Mouse (Mus musculus) small intestine, adult 2 months (tissue): ENCODE results near the gene Rfx1. TPM values are rescaled to one million over a fixed set of nuclear protein-coding genes. Genes with fewer than 3 reads are reported as not detected.

Source experiments
- H3K27ac ChIP-seq: fragments of 200-500 bp; 2 replicates; pipeline ENCODE4 v1.5.1; 2012; ENCODE audit warnings: low read depth, low read length, control low read depth, inconsistent platforms; ENCODE audit not compliant: insufficient read depth
- H3K27me3 ChIP-seq: fragments of 200-500 bp; 2 replicates; pipeline ENCODE4 v1.6.1; 2012; ENCODE audit warnings: mild to moderate bottlenecking, moderate library complexity, low read length, inconsistent platforms; ENCODE audit not compliant: control insufficient read depth, insufficient read depth
- H3K36me3 ChIP-seq: fragments of 200-500 bp; 2 replicates; pipeline ENCODE4 v1.6.1; 2012; ENCODE audit warnings: mild to moderate bottlenecking, low read length, control low read depth, inconsistent platforms; ENCODE audit not compliant: control insufficient read depth, insufficient read depth
- H3K4me1 ChIP-seq: fragments of 200-500 bp; 2 replicates; pipeline ENCODE4 v1.6.1; 2012; ENCODE audit warnings: low read length, inconsistent platforms, mixed read lengths; ENCODE audit not compliant: control insufficient read depth, insufficient read depth, insufficient read length
- H3K4me3 ChIP-seq: fragments of 200-500 bp; 2 replicates; pipeline ENCODE4 v1.5.1; 2012; ENCODE audit warnings: low read depth, mild to moderate bottlenecking, control low read depth, inconsistent platforms, low read length, moderate library complexity
- CTCF ChIP-seq: fragments of 200-500 bp; IDR thresholded peaks from 2 replicates; pipeline ENCODE4 v1.5.1; 2012; ENCODE audit warnings: low read depth, mild to moderate bottlenecking, control low read depth, inconsistent platforms, low read length, moderate library complexity, mixed read lengths; ENCODE audit not compliant: insufficient replicate concordance, insufficient read length; ENCODE audit errors: extremely low read depth
- POLR2A ChIP-seq: fragments of 200-500 bp; IDR thresholded peaks from 2 replicates; pipeline ENCODE4 v1.6.1; 2012; ENCODE audit warnings: low read depth, mild to moderate bottlenecking, control low read depth, inconsistent platforms, low read length, moderate library complexity
- WGBS: fragments of 180-500 bp; shearing (Covaris S2); methylation state at CpG from one replicate; pipeline ENCODE4 v1.1.7; 2018; 5-methylcytosine and 5-hydroxymethylcytosine counted together
- polyA plus RNA-seq: library from polyadenylated mRNA; depleted of rRNA; stranded (reverse); fragments of >200 nt; gene quantifications from 2 replicates; pipeline ENCODE4 v1.2.3, GENCODE M21; 2012

Gene Rfx1
- polyA plus RNA-seq, 1 experiment: 42.2 TPM

- no peak for TF ChIP-seq POLR2A
- TF ChIP-seq CTCF: no peak
- Histone ChIP-seq H3K27me3 (no peaks in the 10 kb centered on the region), H3K36me3 (no peaks in the 10 kb centered on the region), H3K4me3 (no peak overlapping the region), H3K27ac (peak overlapping the region; percentile 72), H3K4me1 (peaks cover 27% of the 10 kb centered on the region)
- WGBS: 51% methylated on average over 12 of the region's 12 CpGs
These were observed 1.8 kb downstream of the Rfx1 start for GRCm38 (mm10) chr8:84068316-84069035.

GRCm38 (mm10) chr8:84069169-84069568 is 2.5 kb downstream of the Rfx1 start:
- WGBS: 9% methylated on average over 1 of the region's 1 CpGs
- Histone ChIP-seq H3K4me3 (0 out of 2 replicates have a peak overlapping the region, but pooled peaks have one; percentile 1), H3K36me3 (no peaks in the 10 kb centered on the region), H3K4me1 (peaks cover 27% of the 10 kb centered on the region), H3K27me3 (no peaks in the 10 kb centered on the region), H3K27ac (peak overlapping the region; percentile 72)
- TF ChIP-seq CTCF (no peak), POLR2A (no peak)

DNA sequence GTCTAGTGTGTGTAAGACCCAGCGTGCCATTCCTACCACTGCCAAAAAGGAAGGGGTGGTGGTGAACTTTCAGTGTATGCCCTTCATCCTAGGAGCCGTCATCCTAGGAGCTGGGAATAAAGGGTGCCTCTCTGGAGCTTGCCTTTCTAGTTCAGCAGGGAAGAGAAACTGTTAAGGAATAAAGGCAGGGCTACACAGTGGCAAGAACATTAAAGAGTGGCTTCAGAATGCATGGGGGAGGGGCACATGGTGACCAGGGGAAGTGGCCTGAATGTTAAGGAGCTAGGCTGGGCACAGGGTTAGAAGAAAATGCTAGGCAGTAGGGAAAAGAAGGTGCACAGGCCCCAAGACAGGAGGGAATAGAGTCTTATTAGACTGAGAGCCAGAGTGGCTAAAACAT is 3.1 kb downstream of the Rfx1 start:
- H3K27me3 ChIP-seq: no peaks in the 10 kb centered on the region
- TF ChIP-seq CTCF (no peak), POLR2A (no peak)
- H3K4me3 ChIP-seq: no peak overlapping the region
- WGBS: 54% methylated on average over 2 of the region's 2 CpGs
- peaks cover 27% of the 10 kb centered on the region for H3K4me1 ChIP-seq
- H3K27ac ChIP-seq: peak overlapping the region; percentile 52
- no peaks in the 10 kb centered on the region for H3K36me3 ChIP-seq

DNA sequence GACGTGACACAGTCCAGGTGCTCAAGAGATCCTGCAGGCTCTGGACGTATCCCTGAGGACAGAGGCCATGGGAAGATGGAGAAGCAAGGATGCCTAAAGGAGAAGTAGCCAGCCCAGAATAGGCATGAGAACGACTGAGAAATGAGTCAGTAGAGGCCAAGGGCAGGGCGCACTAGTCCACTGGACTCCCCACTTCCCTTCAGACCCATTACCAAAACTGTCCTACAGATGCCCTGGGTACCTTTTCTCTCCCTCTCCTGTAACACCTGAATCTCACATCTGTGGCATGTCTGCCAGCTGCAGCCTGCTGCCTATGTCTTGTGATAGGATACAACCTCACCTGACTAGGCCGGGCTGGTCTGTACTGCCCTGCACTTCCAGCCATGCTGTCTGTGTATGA is 3.6 kb downstream of the Rfx1 start:
- Histone ChIP-seq H3K4me3 (no peak overlapping the region), H3K4me1 (peaks cover 27% of the 10 kb centered on the region), H3K27ac (no peak overlapping the region), H3K36me3 (no peaks in the 10 kb centered on the region), H3K27me3 (no peaks in the 10 kb centered on the region)
- whole genome bisulfite sequencing: 80% methylated on average over 5 of the region's 5 CpGs
- TF ChIP-seq POLR2A (no peak), CTCF (no peak)

GRCm38 (mm10) chr8:84070667-84071066 is 4.0 kb downstream of the Rfx1 start:
- Histone ChIP-seq H3K4me3 (no peak overlapping the region), H3K4me1 (peaks cover 27% of the 10 kb centered on the region), H3K27me3 (no peaks in the 10 kb centered on the region), H3K36me3 (no peaks in the 10 kb centered on the region), H3K27ac (no peak overlapping the region)
- WGBS: 68% methylated on average over 2 of the region's 2 CpGs
- no peak for TF ChIP-seq CTCF
- no peak for TF ChIP-seq POLR2A

DNA sequence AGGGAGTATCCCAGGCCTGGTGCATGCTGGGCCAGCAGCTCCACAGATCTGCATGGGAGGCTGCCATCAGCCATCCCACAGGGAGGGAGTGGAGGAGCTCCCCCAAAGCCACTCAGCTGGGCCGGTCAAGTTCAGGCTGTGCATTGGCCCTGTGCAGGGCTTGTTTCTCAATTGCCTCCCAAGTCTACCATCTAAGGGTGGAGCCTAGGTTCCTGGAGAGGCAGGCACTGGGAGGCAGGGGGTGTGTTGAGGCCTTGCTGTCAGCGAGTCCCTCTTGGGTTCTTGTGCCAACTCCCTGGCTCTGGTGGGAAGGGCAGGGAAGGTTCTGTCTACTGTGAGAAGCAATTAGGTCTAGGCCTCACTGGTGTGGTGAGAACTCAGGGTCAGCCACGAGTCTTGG is 5.3 kb downstream of the Rfx1 start:
- Histone ChIP-seq H3K36me3 (no peaks in the 10 kb centered on the region), H3K27me3 (no peaks in the 10 kb centered on the region), H3K4me3 (no peak overlapping the region), H3K27ac (no peak overlapping the region), H3K4me1 (peaks cover 27% of the 10 kb centered on the region)
- WGBS: 74% methylated on average over 3 of the region's 3 CpGs
- TF ChIP-seq POLR2A (no peak), CTCF (no peak)

DNA sequence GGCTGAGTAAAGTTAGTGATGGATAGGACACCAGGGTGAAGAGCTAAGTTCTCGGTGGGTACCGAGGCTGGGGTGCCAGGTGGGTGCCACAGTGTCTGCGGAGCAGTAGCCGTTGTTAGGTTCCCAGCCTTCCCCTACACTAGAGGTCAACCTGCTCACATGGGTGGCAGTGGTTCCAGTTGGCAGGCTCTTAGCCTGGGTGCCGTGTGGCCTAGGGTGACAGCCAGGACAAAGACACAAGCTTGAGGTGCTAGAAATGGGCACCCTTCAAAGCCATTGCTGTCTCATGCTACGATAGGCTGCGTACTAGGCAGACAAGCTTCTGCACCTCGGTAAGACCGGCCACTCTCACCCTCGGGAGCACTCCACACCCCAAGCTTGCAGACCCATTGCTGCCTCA is 5.7 kb downstream of the Rfx1 start:
- peaks cover 27% of the 10 kb centered on the region for H3K4me1 ChIP-seq
- no peak overlapping the region for H3K4me3 ChIP-seq
- H3K36me3 ChIP-seq: no peaks in the 10 kb centered on the region
- no peaks in the 10 kb centered on the region for H3K27me3 ChIP-seq
- no peak overlapping the region for H3K27ac ChIP-seq
- 91% methylated on average over 10 of the region's 10 CpGs for WGBS
- TF ChIP-seq CTCF: no peak
- TF ChIP-seq POLR2A: no peak
